Mouse (Mus musculus) kidney, adult 8-10 months (tissue): ENCODE results near the gene Hacl1.

Experiments
- DNase-seq, 2 experiments: peaks; one replicate each; pipeline ENCODE4 v3.0.0; 2022

The Hacl1 gene

GRCm38 (mm10) chr14:31640890-31641505 lies at the start of gene Hacl1, which contains the start of gene Btd:
TSS of gene Hacl1 (minus strand) at chr14:31641286.
TSS of gene Btd (plus strand) at chr14:31641028.
- peak; percentile 93 to 94 for DNase-seq

- DNase-seq = no peak
Observed at GRCm38 (mm10) chr14:31686231-31686630, 45.1 kb upstream of the Hacl1 start.

- DNase-seq = no peak
Observed at GRCm38 (mm10) chr14:31685680-31686079, 44.6 kb upstream of the Hacl1 start.

DNA sequence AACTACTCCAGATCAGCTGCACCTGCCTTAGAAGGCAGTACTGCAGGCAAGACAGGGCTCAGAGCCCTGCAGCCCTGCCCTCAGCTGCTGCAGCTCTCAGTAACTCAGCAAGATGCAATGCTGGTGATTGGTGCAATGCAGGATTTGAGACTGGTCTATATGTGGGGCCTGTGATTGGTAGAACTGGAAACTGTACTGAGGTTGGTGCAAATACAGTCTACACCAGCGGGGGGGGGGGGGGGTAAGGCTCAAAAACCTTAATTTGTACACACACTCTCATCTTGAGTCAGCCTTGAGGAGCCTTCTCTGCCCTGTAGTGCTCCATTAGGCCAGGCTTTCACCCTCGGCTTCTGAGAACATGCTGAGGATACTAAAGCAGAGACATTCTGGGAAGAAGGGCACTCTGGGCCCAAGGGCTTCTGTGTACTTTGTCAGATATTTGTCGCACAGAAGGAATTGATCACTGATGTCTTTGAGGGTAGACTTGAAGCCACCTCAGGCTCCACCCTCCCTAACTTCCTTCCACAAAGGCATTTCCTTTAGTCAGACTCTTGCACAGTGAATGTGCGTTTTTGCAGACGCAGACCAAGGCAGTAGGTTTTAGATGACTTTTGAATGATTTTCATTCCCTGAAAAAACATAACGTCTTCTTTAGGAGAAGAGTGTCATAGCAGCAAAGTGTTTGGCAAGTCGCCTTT lies 43.4 kb upstream of the Hacl1 start:
- DNase-seq = no peak

DNA sequence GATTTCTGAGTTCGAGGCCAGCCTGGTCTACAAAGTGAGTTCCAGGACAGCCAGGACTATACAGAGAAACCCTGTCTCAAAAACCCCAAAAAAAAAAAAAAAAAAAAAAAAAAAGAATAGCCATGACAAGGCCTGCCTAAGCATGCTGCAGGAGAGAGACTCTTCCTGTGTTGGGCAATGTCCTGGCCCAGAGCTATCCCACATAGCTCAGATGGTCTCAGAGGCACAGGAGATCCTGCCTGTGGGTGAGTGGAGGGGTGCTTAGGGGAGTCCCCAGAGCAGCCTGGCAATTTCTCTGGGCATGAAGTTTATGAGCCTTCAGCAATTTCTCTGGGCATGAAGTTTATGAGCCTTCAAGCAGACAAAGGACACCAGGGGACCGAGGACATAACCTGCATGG lies 42.5 kb upstream of the Hacl1 start:
- no peak for DNase-seq

- no peak for DNase-seq
Observed at GRCm38 (mm10) chr14:31681931-31682555, 41.0 kb upstream of the Hacl1 start.

GRCm38 (mm10) chr14:31681291-31681690 lies 40.2 kb upstream of the Hacl1 start:
- no peak for DNase-seq

DNA sequence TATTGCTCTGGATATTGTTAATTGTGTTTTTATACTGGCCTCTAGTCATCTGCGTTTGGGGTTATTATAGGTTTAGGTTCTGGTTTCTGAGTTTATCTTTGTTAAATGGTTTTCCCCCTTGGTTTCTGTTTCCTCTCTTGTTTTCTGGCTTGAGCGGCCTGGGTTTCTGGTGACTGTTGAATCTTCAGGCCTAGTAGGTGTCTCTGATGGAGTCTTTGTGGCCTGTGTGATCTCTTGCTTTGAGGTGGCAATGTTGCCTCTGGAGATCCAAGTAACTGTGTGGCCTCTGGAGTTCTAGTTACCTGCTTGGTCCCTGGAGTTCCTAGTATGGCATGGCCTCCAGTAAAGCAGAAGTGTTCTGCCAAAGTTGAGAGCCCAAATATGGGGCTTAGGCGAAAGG lies 39.6 kb upstream of the Hacl1 start:
- DNase-seq = no peak

- no peak for DNase-seq
Observed at GRCm38 (mm10) chr14:31671635-31672320, 30.7 kb upstream of the Hacl1 start.

DNA sequence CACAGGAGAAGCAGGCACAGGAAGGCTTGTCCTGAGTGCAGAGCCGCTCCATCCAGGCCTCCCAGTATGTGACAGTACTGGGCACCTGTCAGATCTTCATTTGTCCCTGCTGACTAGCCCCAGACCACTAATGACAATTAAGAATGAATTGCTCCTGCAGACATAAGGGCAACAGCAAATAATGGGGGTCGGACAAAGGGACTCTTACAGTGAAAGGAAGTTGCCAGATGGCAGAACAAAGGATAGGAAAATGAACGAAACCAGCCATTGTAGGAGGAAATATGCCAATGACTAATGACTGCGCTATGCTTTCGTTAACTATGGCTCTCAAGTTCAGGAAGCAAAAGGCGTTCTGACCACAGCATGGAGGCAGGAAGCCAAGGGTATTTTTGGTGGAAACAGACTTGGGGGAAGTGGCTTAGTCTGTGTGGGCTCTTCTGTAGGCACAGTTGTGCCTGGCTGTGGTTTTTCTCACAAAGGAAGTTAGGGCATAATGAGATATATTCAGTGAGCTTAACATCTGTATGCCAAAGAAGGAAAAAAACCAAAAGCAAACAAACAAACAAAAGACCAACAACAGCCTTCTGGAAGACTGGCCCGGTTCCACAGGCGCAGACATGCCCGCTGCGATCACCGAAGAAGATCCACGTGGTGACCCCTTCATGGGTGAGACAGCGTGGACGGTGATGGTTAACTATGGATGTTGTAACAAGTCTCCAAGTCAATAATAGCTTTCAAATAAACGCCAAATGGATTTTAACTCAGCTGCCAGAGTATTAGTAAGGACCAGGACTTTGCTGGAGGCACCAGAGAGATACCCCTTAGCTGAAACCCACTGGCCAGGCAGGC lies 28.8 kb upstream of the Hacl1 start:
- DNase-seq = peak in 1 of 2 experiments; percentile 33

DNA sequence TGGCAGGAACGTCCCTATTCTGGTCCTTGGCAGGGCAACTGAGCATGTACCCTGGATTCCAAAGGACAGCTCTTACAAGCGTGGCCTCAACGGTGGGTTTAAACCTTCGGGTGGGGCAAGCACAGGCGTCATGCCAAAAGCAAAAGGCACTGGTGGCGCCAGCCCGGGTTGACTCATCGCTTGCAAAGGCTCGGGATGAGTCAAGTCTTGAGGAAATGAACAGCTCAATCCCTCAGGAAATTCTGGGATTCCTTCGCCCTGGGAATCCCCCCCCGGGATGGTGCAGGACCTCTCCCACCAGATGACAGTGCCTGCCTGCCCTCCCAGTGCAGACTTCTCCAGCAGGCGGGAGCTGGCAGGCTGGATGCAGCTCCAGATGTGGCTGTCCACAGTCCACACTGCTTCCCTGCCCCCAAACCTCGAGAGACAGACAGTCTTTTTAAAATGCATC lies 28.1 kb upstream of the Hacl1 start:
- peak; percentile 62 to 63 for DNase-seq

DNA sequence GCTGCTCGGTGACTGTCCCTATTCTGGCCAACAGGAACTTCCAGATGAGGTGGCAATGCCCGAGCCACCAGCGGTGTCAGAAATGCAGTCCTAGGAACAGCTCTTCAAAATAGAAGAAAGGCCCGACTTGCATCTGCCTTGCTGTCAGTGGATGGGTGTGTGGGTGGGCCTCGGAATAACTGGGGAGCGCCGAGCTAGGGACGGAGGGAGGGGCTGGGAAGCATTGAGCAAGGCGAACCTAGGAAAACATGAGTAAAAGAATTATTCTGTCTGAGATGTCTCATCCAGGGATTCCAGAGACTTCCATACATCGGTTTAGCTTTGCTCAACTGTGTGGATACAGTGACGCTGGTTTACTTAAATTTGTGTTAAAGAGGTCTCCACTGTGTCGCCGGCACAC lies 27.2 kb upstream of the Hacl1 start:
- DNase-seq = no peak

DNA sequence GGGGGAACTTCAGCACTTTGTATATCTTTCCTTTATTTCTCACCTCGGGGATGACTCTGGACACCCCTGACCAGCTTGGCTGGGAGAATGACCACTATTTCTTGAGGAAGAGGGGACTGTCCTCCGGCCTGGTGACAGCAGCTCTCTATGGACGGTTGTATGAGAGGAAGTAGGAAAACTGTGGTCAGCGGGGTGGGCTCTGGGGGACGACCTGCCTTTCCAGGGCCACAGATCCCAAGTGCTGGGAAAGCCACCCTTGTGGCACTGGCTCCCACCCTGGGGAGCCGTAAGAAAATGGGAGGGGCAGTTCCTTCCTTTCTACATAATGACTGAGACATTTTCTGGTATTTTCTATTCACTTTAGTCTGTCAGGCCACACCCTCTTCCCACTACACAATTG lies 26.7 kb upstream of the Hacl1 start:
- DNase-seq = no peak

- no peak for DNase-seq
Observed at GRCm38 (mm10) chr14:31666931-31667705, 26.0 kb upstream of the Hacl1 start.

GRCm38 (mm10) chr14:31665566-31665940 lies 24.5 kb upstream of the Hacl1 start:
- DNase-seq = no peak

DNA sequence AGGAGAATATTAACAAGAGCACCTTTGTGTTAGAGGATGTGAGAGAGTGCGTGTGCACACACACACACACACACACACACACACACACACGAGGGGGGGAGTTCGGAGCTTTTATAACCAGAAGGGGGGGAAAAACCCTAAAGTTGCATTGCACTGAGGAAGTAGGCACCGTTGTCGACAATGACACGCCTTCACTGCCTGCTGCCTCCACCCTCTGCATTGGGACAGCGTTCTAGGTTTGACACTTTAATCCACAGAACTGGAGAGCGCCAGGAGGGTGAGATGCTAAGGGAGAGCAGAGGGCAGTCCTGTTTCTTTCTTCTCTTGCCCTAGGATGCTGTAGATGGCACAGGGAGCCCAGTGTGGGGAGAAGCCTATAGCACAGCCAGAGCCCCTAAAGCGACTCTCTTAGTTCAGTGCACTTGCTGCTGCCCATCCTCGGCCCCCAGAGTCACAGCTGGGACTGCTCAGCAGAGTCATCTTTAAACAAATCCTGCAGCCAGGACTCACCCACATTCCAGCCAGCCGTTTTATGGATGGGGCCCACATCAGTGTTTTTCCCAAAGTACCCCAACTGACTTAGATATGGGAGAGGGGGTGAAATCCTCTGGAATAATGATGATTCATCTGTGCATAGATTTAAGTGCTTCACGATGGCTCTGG lies 23.9 kb upstream of the Hacl1 start:
- no peak for DNase-seq

- DNase-seq = no peak
Observed at GRCm38 (mm10) chr14:31664100-31664902, 23.2 kb upstream of the Hacl1 start.

DNA sequence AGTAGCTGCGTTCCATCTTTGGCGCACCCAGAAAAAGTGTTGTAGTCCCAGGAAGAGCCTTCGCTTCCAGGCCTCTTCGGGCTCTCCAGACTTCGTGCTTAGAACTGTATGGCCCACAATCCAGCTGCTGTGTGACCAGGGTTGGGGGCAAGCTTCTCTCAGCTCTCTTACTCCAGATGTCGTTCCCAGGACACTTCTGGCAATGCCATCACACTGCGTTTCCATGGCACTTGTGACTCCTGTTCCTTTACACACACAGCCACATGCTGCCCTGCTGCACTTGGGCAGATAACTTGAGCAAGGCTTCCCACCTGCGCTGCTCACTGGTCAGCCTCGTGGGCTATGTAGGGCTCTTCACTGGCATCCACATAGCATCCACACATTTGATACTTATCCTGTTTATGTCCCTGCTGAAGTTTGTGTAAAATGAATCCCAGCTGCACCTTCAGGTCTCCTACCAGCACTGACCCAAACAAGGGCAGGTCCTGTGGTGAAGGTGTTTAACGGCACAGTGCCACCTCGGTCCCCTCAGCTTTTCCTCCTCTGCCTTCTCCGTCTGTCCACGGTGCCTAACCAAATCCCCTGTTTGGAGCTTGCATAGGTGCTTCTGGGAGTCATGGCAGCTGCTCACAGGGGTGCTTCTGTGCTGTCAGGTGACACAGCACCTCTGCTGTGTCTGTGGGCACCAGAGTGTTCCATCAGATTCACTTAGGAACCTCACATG lies 22.5 kb upstream of the Hacl1 start:
- no peak for DNase-seq

DNA sequence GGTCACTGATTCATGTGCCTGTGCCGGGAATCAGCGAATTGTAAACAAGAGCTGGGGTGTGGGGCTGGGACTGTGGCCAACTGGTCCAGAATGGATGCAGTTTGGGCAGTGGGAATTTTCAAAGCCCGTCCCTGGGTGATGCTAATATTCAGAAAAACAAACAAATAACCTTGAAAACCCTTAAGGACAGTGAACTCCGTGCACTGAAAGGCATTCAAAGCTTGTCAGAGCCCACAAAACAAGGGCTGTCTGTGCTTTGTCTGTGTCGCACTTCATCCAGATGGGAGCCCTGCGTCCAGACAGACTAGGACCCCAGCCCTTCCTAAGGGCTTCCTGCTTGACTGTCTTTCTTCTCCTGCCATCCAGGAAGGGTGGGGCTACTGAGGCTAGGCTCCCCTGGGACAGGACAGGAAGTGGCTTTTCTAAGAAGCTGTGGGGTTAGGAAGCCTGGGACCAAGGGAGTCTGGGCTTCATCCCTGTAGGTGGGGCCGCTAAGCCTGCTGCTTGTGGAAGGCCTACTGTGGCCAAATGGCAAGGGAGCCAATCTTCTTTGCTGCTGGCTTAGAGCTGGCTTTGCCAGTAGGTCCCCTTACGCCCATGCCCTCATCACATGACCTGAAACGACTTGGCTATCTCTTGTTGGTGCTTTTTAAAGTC lies 21.6 kb upstream of the Hacl1 start:
- DNase-seq = peak; percentile 74 to 84
